Mouse (Mus musculus): ENCODE data around the gene Ube2c. TPM values are rescaled to one million over a fixed set of nuclear protein-coding genes. Genes with fewer than 3 reads are reported as not detected.

Gene Ube2c
- total and polyA plus RNA-seq, 2 experiments from 2014 or later = 61.2 to 70.6 TPM

DNA sequence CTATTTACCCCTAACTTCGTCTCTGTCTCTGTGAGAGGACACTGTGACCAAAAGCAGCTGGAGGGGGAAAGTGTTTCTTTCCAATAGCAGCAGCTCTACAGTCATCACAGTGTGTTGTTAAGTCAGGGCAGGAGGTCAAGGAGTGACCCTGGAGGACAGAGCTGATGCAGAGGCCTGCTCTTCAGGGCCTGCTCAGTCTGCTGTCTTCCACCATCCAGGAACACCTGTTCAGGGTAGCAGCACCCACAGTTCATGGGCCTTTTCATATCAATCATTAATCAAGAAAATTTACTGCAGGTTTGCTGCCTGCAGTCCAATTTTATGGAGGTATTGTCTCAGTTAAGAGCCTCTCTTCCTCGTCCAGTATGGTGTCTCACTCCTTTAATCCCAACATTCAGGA, 43.9 kb downstream of the Ube2c start:
- 0 out of 2 replicates have a peak, but pooled peaks cover 8% of the 10 kb centered on the region for H3K36me3 ChIP-seq (ENCODE audit: insufficient read depth, low read length)
- H3K4me1 ChIP-seq (ENCODE audit: insufficient read depth, low read length) = no peaks in the 10 kb centered on the region
- H3K27ac ChIP-seq = no peak overlapping the region
- no peaks in the 10 kb centered on the region for H3K9me3 ChIP-seq (ENCODE audit: low read length)
- no peak for ATAC-seq
- H3K9ac ChIP-seq (replicated peaks; ENCODE audit: low read length) = no peak overlapping the region
- no peak overlapping the region for H3K4me3 ChIP-seq (ENCODE audit: low read length)
- no peak for TF ChIP-seq CTCF (IDR thresholded peaks at IDR 0.05; ENCODE audit: low read depth)
- WGBS = 71% methylated on average over 2 of the region's 2 CpGs
- DNase-seq (ENCODE audit: low spot score) = no peak
- H3K4me2 ChIP-seq (ENCODE audit: low read depth, low read length) = no peak overlapping the region
- H3K27me3 ChIP-seq (ENCODE audit: insufficient read depth, low read length) = no peaks in the 10 kb centered on the region

DNA sequence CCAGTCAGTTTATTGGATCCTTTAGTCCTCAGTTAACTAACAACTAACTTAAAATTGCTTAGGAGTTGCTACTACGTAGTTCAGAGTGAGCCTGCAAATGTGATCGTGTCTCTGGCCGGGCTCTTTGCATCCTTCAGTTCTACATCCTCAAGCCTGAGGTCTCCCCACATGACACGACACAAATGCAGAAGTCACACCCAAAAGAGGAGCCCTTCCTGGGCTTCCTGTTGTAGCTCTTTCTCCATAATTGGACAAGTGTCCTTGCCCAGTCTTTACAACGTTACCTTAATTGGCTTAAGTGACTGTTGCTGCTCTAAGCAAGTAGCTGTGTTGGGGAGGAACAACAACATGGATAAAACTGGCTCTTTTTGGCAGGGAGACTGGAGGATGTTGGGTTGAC, 45.6 kb downstream of the Ube2c start:
- 91% methylated on average over 5 of the region's 5 CpGs for WGBS
- ATAC-seq (no peak), DNase-seq (ENCODE audit: low spot score) (no peak)
- no peak for TF ChIP-seq CTCF (IDR thresholded peaks at IDR 0.05; ENCODE audit: low read depth)
- Histone ChIP-seq H3K4me1 (ENCODE audit: insufficient read depth, low read length) (no peaks in the 10 kb centered on the region), H3K9ac (replicated peaks; ENCODE audit: low read length) (no peak overlapping the region), H3K4me2 (ENCODE audit: low read depth, low read length) (no peak overlapping the region), H3K36me3 (ENCODE audit: insufficient read depth, low read length) (no peaks in the 10 kb centered on the region), H3K9me3 (ENCODE audit: low read length) (no peaks in the 10 kb centered on the region), H3K27ac (no peak overlapping the region), H3K4me3 (ENCODE audit: low read length) (no peak overlapping the region), H3K27me3 (ENCODE audit: insufficient read depth, low read length) (no peaks in the 10 kb centered on the region)

DNA sequence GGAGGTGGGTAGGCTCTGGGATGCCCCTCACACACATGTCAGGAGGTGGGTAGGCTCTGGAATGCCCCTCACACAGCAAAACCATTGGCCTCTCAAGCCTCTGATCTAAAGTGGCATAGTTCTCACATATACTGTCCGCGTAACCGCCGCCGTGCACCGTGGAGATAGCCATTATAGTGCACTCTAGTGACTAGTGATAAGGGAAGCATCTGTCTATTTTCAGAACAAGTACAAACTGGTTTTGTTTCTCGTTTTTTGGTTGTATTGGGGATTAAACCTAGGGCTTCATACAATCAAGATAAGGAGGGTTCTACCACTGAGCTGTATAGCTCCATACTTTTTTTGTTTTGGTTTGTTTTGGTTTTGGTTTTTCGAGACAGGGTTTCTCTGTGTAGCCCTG, 46.1 kb downstream of the Ube2c start:
- Histone ChIP-seq H3K9ac (replicated peaks; ENCODE audit: low read length) (no peak overlapping the region), H3K4me3 (ENCODE audit: low read length) (no peak overlapping the region), H3K36me3 (ENCODE audit: insufficient read depth, low read length) (no peaks in the 10 kb centered on the region), H3K27me3 (ENCODE audit: insufficient read depth, low read length) (no peaks in the 10 kb centered on the region), H3K4me2 (ENCODE audit: low read depth, low read length) (no peak overlapping the region), H3K4me1 (ENCODE audit: insufficient read depth, low read length) (no peaks in the 10 kb centered on the region), H3K27ac (no peak overlapping the region), H3K9me3 (ENCODE audit: low read length) (no peaks in the 10 kb centered on the region)
- WGBS = 85% methylated on average over 8 of the region's 8 CpGs
- no peak for TF ChIP-seq CTCF (IDR thresholded peaks at IDR 0.05; ENCODE audit: low read depth)
- no peak for ATAC-seq
- DNase-seq (ENCODE audit: low spot score) = no peak

- Histone ChIP-seq H3K4me1 (ENCODE audit: insufficient read depth, low read length) (no peaks in the 10 kb centered on the region), H3K4me2 (ENCODE audit: low read depth, low read length) (no peak overlapping the region), H3K9me3 (ENCODE audit: low read length) (no peaks in the 10 kb centered on the region), H3K27ac (no peak overlapping the region), H3K36me3 (ENCODE audit: insufficient read depth, low read length) (no peaks in the 10 kb centered on the region; the same call in 1 of the 2 replicates), H3K4me3 (ENCODE audit: low read length) (no peak overlapping the region), H3K27me3 (ENCODE audit: insufficient read depth, low read length) (no peaks in the 10 kb centered on the region), H3K9ac (replicated peaks; ENCODE audit: low read length) (no peak overlapping the region)
- no peak for ATAC-seq
- TF ChIP-seq CTCF (IDR thresholded peaks at IDR 0.05; ENCODE audit: low read depth) = no peak
- WGBS = 88% methylated on average over 6 of the region's 6 CpGs
- no peak for DNase-seq (ENCODE audit: low spot score)
These were observed 47.5 kb downstream of the Ube2c start for GRCm38 (mm10) chr2:164817206-164817605.

DNA sequence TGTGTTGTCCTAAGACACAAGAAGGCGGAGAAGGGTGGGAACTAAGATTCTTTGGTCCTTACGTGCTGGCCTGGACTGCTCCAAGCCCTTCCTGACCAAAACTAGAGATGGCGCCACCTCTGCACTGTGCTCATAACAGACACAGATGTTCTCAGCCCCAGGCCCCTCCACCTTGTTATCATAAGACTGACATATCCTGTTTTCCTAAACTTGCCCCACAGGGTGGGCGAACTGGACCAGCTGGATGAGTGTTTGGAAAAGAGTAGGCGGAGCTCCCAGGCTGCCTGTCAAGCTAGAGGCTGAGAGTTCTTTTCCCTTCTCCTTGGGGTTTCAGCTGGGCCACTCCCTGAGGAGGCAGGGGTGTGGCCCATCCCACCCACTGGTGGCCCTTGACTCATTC, 48.0 kb downstream of the Ube2c start:
- no peaks in the 10 kb centered on the region for H3K9me3 ChIP-seq (ENCODE audit: low read length)
- H3K4me1 ChIP-seq (ENCODE audit: insufficient read depth, low read length) = no peaks in the 10 kb centered on the region
- 86% methylated on average over 5 of the region's 5 CpGs for WGBS
- DNase-seq (ENCODE audit: low spot score) (no peak), ATAC-seq (no peak)
- H3K36me3 ChIP-seq (ENCODE audit: insufficient read depth, low read length) = no peaks in the 10 kb centered on the region; the same call in 1 of the 2 replicates
- TF ChIP-seq CTCF (IDR thresholded peaks at IDR 0.05; ENCODE audit: low read depth) = peak; percentile 18; the same call in 1 of the 2 replicates
- no peaks in the 10 kb centered on the region for H3K27me3 ChIP-seq (ENCODE audit: insufficient read depth, low read length)
- no peak overlapping the region for H3K4me3 ChIP-seq (ENCODE audit: low read length)
- H3K9ac ChIP-seq (replicated peaks; ENCODE audit: low read length) = no peak overlapping the region
- no peak overlapping the region for H3K27ac ChIP-seq
- no peak overlapping the region for H3K4me2 ChIP-seq (ENCODE audit: low read depth, low read length)

GRCm38 (mm10) chr2:164821060-164821459, 51.4 kb downstream of the Ube2c start:
- Histone ChIP-seq H3K27ac (no peak overlapping the region), H3K4me3 (ENCODE audit: low read length) (no peak overlapping the region), H3K9me3 (ENCODE audit: low read length) (no peaks in the 10 kb centered on the region), H3K9ac (replicated peaks; ENCODE audit: low read length) (no peak overlapping the region), H3K36me3 (ENCODE audit: insufficient read depth, low read length) (peaks cover 12% of the 10 kb centered on the region; the same call in 1 of the 2 replicates), H3K4me1 (ENCODE audit: insufficient read depth, low read length) (no peaks in the 10 kb centered on the region), H3K27me3 (ENCODE audit: insufficient read depth, low read length) (no peaks in the 10 kb centered on the region), H3K4me2 (ENCODE audit: low read depth, low read length) (no peak overlapping the region)
- peak; percentile 22; the same call in 1 of the 2 replicates for TF ChIP-seq CTCF (IDR thresholded peaks at IDR 0.05; ENCODE audit: low read depth)
- DNase-seq (ENCODE audit: low spot score) (no peak), ATAC-seq (no peak)
- 77% methylated on average over 6 of the region's 6 CpGs for WGBS

DNA sequence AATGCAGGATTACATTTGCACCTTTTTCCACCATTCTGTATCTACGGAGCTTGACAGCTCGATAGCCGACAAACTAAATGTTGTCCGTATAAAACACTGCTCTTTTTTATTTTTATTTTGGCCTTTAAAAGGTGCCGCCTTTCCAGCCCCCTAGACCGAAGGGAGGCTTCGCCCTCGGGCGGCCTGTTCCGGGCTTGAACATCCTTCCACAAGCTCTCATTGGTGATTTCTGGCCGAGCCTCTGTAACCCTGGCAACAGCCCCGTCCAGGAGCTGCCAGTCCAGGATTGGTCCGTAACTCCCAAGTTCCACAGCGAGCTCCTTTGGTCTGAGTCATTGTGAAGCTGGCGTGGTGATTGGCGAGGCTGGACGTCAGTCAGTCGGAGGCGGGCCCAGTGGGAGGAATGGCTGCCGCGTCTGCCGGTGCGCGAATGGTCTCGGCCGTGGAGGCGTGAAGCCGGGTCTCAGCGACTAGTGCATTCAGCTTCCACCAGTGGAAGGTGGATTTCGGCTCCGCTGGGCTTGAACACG, 53.0 kb downstream of the Ube2c start, which contains the start of gene Zswim1:
Zswim1 (plus strand) TSS at position 51 of the 530 bp plus-strand sequence.
- WGBS = under 1% methylated on average over 32 of the region's 32 CpGs
- peak within 1 kb of the TSS; percentile 62 for H3K4me2 ChIP-seq (ENCODE audit: low read depth, low read length)
- peak; percentile 99 for DNase-seq (ENCODE audit: low spot score)
- H3K9ac ChIP-seq (replicated peaks; ENCODE audit: low read length) = peak within 1 kb of the TSS; percentile 61
- peak within 1 kb of the TSS; percentile 95 for H3K27ac ChIP-seq
- H3K9me3 ChIP-seq (ENCODE audit: low read length) = no peaks in the 10 kb centered on the region
- no peaks in the 10 kb centered on the region for H3K4me1 ChIP-seq (ENCODE audit: insufficient read depth, low read length)
- peak within 1 kb of the TSS; percentile 59 for H3K4me3 ChIP-seq (ENCODE audit: low read length)
- peak; percentile 99 for ATAC-seq
- peaks cover 18% of the 10 kb centered on the region; the same call in 1 of the 2 replicates for H3K36me3 ChIP-seq (ENCODE audit: insufficient read depth, low read length)
- 0 out of 2 replicates have a peak, but pooled peaks have one; percentile 1 for TF ChIP-seq CTCF (IDR thresholded peaks at IDR 0.05; ENCODE audit: low read depth)
- no peaks in the 10 kb centered on the region for H3K27me3 ChIP-seq (ENCODE audit: insufficient read depth, low read length)

Measured in hindbrain, postnatal 0 days (tissue).